Mouse (Mus musculus): ENCODE measurements around the gene Psmd3. TPM values are rescaled to one million over a fixed set of nuclear protein-coding genes. Genes with fewer than 3 reads are reported as not detected.
A peak's percentile ranks its signal among the peaks of the same experiment; 100 is the strongest.

Psmd3 gene
- total RNA-seq, 2 experiments from 2014 or later, result 77.3 to 90.0 TPM

DNA sequence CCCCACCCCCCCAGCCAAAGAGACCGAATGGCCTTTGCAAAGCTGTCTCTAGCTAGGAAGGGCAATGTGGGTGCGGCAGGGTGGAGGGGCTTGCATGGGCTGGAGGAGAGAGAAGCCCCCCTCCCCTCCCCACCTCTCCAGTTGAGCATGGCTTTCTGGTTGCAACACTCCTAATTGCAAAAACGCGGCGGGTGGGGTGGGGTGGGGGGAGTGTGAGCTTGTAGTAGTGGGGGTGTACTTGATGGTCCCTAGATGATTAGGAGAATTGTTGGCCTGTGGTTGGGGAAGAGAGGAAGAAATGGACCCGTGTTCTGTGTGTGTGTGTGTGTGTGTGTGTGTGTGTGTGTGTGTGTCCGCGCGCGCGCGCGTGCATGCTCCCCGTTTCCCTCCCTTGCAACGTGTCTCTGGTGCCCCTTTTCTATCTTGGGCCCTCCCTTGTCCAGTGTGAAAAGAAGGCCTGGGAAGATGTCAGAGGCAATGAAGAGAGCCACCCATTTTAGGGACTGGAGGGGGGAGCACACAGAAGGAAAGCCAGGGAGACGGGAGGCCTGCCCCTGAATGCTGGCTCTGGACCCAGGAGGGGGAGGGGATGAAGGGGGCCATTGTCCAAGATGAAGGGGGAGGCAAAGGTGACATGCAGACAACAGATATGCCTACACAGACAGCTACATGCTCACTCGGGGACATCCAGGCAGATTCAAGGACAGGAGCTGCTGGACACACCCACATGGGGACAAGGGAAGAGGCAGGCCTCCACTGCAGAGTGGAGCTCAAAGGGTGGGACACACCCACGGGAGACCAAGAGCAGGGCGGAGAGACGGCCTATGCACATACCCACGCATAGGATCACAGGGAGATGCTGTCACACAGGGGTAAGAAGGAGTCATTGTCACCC, 60.3 kb downstream of the Psmd3 start:
- ATAC-seq (replicated peaks; ENCODE audit: poor library complexity, severe bottlenecking), result peak; percentile 33

DNA sequence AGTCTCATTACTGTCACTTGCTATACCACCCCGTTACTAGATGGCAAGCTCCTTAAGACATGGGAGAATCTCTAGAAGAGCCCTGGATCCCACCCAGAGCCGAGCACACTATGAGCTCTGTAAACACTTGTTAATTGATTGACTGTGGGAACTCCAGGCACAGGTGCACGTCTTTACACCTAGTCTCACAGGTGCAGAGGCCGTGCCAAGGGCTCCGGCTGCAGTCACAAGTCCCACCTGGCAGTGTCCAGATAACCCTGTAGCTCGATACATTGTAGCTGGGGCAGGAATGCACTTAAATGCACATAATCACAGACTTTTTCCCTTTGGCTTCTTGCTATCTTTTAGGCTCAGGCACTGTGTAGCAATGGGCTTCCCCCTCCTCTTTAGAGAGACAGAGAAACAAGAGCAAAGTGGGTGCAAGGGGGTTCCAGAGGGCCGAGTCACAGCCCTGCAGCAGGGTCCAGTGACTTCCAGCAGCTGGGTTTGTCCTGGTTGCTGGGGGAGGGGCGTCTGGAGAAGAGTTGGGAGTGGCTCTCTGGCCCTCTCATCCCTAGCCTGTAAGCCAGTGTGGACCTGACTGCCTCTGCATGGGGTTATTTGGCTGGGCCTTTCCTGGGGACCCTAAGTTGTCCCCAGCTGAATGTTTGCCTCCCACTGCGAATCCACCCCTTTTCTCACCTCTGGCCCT, 61.4 kb downstream of the Psmd3 start:
- ATAC-seq (replicated peaks; ENCODE audit: poor library complexity, severe bottlenecking), result no peak

DNA sequence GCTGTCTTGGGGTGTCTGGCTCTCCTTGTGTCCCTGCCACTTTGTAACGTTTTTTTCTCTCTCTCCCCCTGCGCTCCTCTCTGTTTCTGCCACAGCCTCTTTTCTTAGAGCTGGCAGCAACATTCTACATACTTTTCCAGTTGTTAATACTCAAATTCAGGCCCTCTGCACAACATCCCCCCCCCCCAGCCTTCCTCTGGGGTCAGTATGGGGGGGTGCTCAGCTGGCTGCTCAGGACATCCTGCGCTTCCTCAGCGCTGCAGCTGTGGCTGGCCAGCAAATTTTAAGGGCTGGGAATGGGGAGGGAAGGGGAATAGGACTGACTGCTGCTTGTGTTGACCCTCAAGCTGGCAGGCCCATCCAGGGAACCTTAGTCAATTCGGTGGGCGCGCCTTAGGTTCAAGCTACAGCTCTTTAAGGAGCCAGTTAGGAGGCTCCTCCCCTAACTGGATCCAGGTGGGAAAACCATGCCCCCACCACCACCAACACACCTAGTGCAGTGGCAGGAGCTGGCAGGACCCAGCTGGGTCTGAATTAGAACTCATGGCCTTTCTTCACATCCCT, 62.2 kb downstream of the Psmd3 start:
- ATAC-seq (replicated peaks; ENCODE audit: poor library complexity, severe bottlenecking), result no peak

Other genes with a start within 250 kb of the Psmd3 start
- gene Mien1, start 243.6 kb upstream of the Psmd3 start, total RNA-seq (2014; fragmentation: Nextera tagmentation), result 66.2 and 84.5 TPM in 2 replicates
- gene Mien1, start 243.6 kb upstream of the Psmd3 start, total RNA-seq (2017), result 23.7 and 24.9 TPM in 2 replicates
- not detected in 2 replicates for gene Grb7, start 236.2 kb upstream of the Psmd3 start, total RNA-seq (2014; fragmentation: Nextera tagmentation)
- gene Grb7, start 236.2 kb upstream of the Psmd3 start, total RNA-seq (2017), result not detected in 2 replicates
- gene Ikzf3, start 136.5 kb upstream of the Psmd3 start, total RNA-seq (2014; fragmentation: Nextera tagmentation), result 0.15 TPM in 1 of 2 replicates, not detected in the other
- gene Ikzf3, start 136.5 kb upstream of the Psmd3 start, total RNA-seq (2017), result not detected in 2 replicates
- gene Zpbp2, start 131.5 kb upstream of the Psmd3 start, total RNA-seq (2014; fragmentation: Nextera tagmentation), result 1.6 TPM in 1 of 2 replicates, not detected in the other
- gene Zpbp2, start 131.5 kb upstream of the Psmd3 start, total RNA-seq (2017), result not detected in 2 replicates
- 5.9 and 7.3 TPM in 2 replicates for gene Ormdl3, start 95.2 kb upstream of the Psmd3 start, total RNA-seq (2014; fragmentation: Nextera tagmentation)
- 7.7 and 8.6 TPM in 2 replicates for gene Ormdl3, start 95.2 kb upstream of the Psmd3 start, total RNA-seq (2017)
- gene Lrrc3c, start 84.3 kb upstream of the Psmd3 start, total RNA-seq (2014; fragmentation: Nextera tagmentation), result not detected in 2 replicates
- not detected in 2 replicates for gene Lrrc3c, start 84.3 kb upstream of the Psmd3 start, total RNA-seq (2017)
- gene Gm12355, start 56.9 kb upstream of the Psmd3 start, total RNA-seq (2014; fragmentation: Nextera tagmentation), result 1.6 and 1.8 TPM in 2 replicates
- 4.8 and 9.5 TPM in 2 replicates for gene Gm12355, start 56.9 kb upstream of the Psmd3 start, total RNA-seq (2017)
- not detected in 2 replicates for gene Gsdma3, start 56.2 kb upstream of the Psmd3 start, total RNA-seq (2014; fragmentation: Nextera tagmentation)
- not detected in 2 replicates for gene Gsdma3, start 56.2 kb upstream of the Psmd3 start, total RNA-seq (2017)
- not detected in 2 replicates for gene Gsdma2, start 35.8 kb upstream of the Psmd3 start, total RNA-seq (2014; fragmentation: Nextera tagmentation)
- gene Gsdma2, start 35.8 kb upstream of the Psmd3 start, total RNA-seq (2017), result not detected in 2 replicates
- gene Gsdma, start 18.2 kb upstream of the Psmd3 start, total RNA-seq (2014; fragmentation: Nextera tagmentation), result not detected in 2 replicates
- gene Gsdma, start 18.2 kb upstream of the Psmd3 start, total RNA-seq (2017), result not detected in 2 replicates
- gene Csf3, start 18.7 kb downstream of the Psmd3 start, total RNA-seq (2014; fragmentation: Nextera tagmentation), result not detected in 2 replicates
- gene Csf3, start 18.7 kb downstream of the Psmd3 start, total RNA-seq (2017), result not detected in 2 replicates
- gene Med24, start 46.9 kb downstream of the Psmd3 start, total RNA-seq (2014; fragmentation: Nextera tagmentation), result 57.3 and 68.2 TPM in 2 replicates
- gene Med24, start 46.9 kb downstream of the Psmd3 start, total RNA-seq (2017), result 37.6 and 42.6 TPM in 2 replicates
- gene Thra, start 58.1 kb downstream of the Psmd3 start, total RNA-seq (2014; fragmentation: Nextera tagmentation), result 39.3 and 39.5 TPM in 2 replicates
- 23.0 and 24.2 TPM in 2 replicates for gene Thra, start 58.1 kb downstream of the Psmd3 start, total RNA-seq (2017)
- gene Nr1d1, start 92.8 kb downstream of the Psmd3 start, total RNA-seq (2014; fragmentation: Nextera tagmentation), result 2.3 and 2.8 TPM in 2 replicates
- gene Nr1d1, start 92.8 kb downstream of the Psmd3 start, total RNA-seq (2017), result 1.2 TPM in 1 of 2 replicates, not detected in the other
- 72.7 and 75.0 TPM in 2 replicates for gene Msl1, start 113.0 kb downstream of the Psmd3 start, total RNA-seq (2014; fragmentation: Nextera tagmentation)
- gene Msl1, start 113.0 kb downstream of the Psmd3 start, total RNA-seq (2017), result 59.8 and 70.1 TPM in 2 replicates
- 46.1 and 46.7 TPM in 2 replicates for gene Casc3, start 122.4 kb downstream of the Psmd3 start, total RNA-seq (2014; fragmentation: Nextera tagmentation)
- 13.6 and 31.8 TPM in 2 replicates for gene Casc3, start 122.4 kb downstream of the Psmd3 start, total RNA-seq (2017)
- 2.0 TPM in 1 of 2 replicates, not detected in the other for gene Rapgefl1, start 154.2 kb downstream of the Psmd3 start, total RNA-seq (2014; fragmentation: Nextera tagmentation)
- 0.30 TPM in 1 of 2 replicates, not detected in the other for gene Rapgefl1, start 154.2 kb downstream of the Psmd3 start, total RNA-seq (2017)
- 8.6 and 11.4 TPM in 2 replicates for gene Wipf2, start 181.1 kb downstream of the Psmd3 start, total RNA-seq (2014; fragmentation: Nextera tagmentation)
- 2.7 and 2.8 TPM in 2 replicates for gene Wipf2, start 181.1 kb downstream of the Psmd3 start, total RNA-seq (2017)
- 47.8 and 58.8 TPM in 2 replicates for gene Cdc6, start 225.2 kb downstream of the Psmd3 start, total RNA-seq (2014; fragmentation: Nextera tagmentation)
- gene Cdc6, start 225.2 kb downstream of the Psmd3 start, total RNA-seq (2017), result 30.3 and 43.5 TPM in 2 replicates
- gene Rara, start 245.3 kb downstream of the Psmd3 start, total RNA-seq (2014; fragmentation: Nextera tagmentation), result 3.8 and 8.8 TPM in 2 replicates
- 1.9 and 3.1 TPM in 2 replicates for gene Rara, start 245.3 kb downstream of the Psmd3 start, total RNA-seq (2017)